Mouse (Mus musculus) myocyte (in vitro differentiated cells): Measurements from ENCODE around the gene Cmtm2b. TPM values are rescaled to one million over a fixed set of nuclear protein-coding genes. Genes with fewer than 3 reads are reported as not detected.

Experiments
- H3K27me3 ChIP-seq: one replicate; pipeline ENCODE4 v1.6.1; 2011; ENCODE audit not compliant: control insufficient read depth, insufficient read depth, insufficient read length
- H3K36me3 ChIP-seq: one replicate; pipeline ENCODE4 v1.6.1; 2011; ENCODE audit not compliant: control insufficient read depth, insufficient read depth
- H3K4me2 ChIP-seq: one replicate; pipeline ENCODE4 v1.6.1; 2011; ENCODE audit warnings: low read depth, control low read depth
- H3K4me3 ChIP-seq: one replicate; pipeline ENCODE4 v1.5.1; 2011; ENCODE audit warnings: mild to moderate bottlenecking, control low read depth, moderate library complexity
- H3K79me2 ChIP-seq: one replicate; pipeline ENCODE4 v1.6.1; 2011; ENCODE audit not compliant: control insufficient read depth, insufficient read depth
- H3ac ChIP-seq: one replicate; pipeline ENCODE4 v1.6.1; 2011; ENCODE audit not compliant: control insufficient read depth, insufficient read length
- CEBPB ChIP-seq: IDR thresholded peaks from 2 replicates; pipeline ENCODE4 v1.6.1; 2011; ENCODE audit warnings: mild to moderate bottlenecking, moderate library complexity; ENCODE audit not compliant: poor library complexity, insufficient read depth, severe bottlenecking
- E2F4 ChIP-seq: IDR thresholded peaks from one replicate; pipeline ENCODE4 v1.6.1; 2011; ENCODE audit warnings: mild to moderate bottlenecking, control low read depth, moderate library complexity; ENCODE audit not compliant: insufficient read depth
- MAX ChIP-seq: IDR thresholded peaks from one replicate; pipeline ENCODE4 v1.6.1; 2011; ENCODE audit warnings: low read depth, mild to moderate bottlenecking, control low read depth
- MYOD1 ChIP-seq, 3 experiments: IDR thresholded peaks; one replicate each; pipeline ENCODE4 v1.6.1; 2011; ENCODE audit warnings: control low read depth in 2 of 3, low read depth in 2 of 3, mild to moderate bottlenecking in 2 of 3, moderate library complexity in 1 of 3; ENCODE audit not compliant: insufficient read length in 2 of 3, control insufficient read depth in 1 of 3
- MYOG ChIP-seq, 3 experiments: IDR thresholded peaks; one replicate each; pipeline ENCODE4 v1.6.1; 2011; ENCODE audit warnings: control low read depth in 2 of 3, low read depth in 2 of 3, mild to moderate bottlenecking in 2 of 3; ENCODE audit not compliant: insufficient read length in 2 of 3, control insufficient read depth in 1 of 3, insufficient read depth in 1 of 3
- POLR2A ChIP-seq: IDR thresholded peaks from one replicate; pipeline ENCODE4 v1.6.1; 2011; ENCODE audit warnings: low read depth, mild to moderate bottlenecking, control low read depth, moderate library complexity; ENCODE audit not compliant: insufficient read length
- POLR2AphosphoS2 ChIP-seq: IDR thresholded peaks from one replicate; pipeline ENCODE4 v1.6.1; 2011; ENCODE audit warnings: low read depth, control low read depth; ENCODE audit not compliant: insufficient read length
- REST ChIP-seq: IDR thresholded peaks from one replicate; pipeline ENCODE4 v1.6.1; 2011; ENCODE audit warnings: mild to moderate bottlenecking, control low read depth, moderate library complexity; ENCODE audit not compliant: insufficient read depth, insufficient read length
- SRF ChIP-seq: IDR thresholded peaks from one replicate; pipeline ENCODE4 v1.6.1; 2011; ENCODE audit warnings: low read depth; ENCODE audit not compliant: control insufficient read depth, insufficient read length
- TCF12 ChIP-seq: IDR thresholded peaks from one replicate; pipeline ENCODE4 v1.6.1; 2011; ENCODE audit warnings: mild to moderate bottlenecking, control low read depth; ENCODE audit not compliant: poor library complexity, insufficient read depth, severe bottlenecking
- TCF3 ChIP-seq: IDR thresholded peaks from one replicate; pipeline ENCODE4 v1.6.1; 2011; ENCODE audit warnings: low read depth, control low read depth; ENCODE audit not compliant: insufficient read length
- USF1 ChIP-seq: IDR thresholded peaks from one replicate; pipeline ENCODE4 v1.6.1; 2011; ENCODE audit warnings: low read depth, mild to moderate bottlenecking, control low read depth, moderate library complexity
- polyA plus RNA-seq: library from polyadenylated mRNA; unstranded; fragments of >200 nt; fragmentation: generic; extraction: Trizol; gene quantifications from one replicate; pipeline ENCODE4 v1.2.1, GENCODE M21; 2012; ENCODE audit warnings: missing spikeins

Gene Cmtm2b
- polyA plus RNA-seq, 1 experiment: not detected

DNA sequence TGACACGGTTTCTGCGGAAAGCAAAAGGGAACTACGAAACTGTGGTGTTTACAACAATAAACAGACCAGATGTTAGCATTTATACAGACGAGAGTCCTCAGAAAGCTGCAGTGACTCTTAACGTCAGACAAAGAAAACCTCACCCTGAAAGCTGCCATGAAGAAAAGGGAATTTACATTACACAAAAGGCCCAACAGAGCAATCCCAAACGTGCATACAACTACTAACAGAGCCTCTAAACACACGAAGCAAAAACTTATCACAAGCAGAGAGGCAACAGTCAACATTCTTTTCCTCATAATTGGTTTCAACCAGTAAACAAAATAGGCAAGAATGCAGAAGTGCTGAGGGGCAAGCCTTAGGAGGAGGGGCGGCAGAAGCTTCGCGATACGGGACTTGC, 54.6 kb downstream of the Cmtm2b start:
- H3ac ChIP-seq: no peak overlapping the region
- H3K27me3 ChIP-seq: no peaks in the 10 kb centered on the region
- H3K4me3 ChIP-seq: no peak overlapping the region
- H3K36me3 ChIP-seq: no peaks in the 10 kb centered on the region
- H3K4me2 ChIP-seq: no peak overlapping the region
- no peaks in the 10 kb centered on the region for H3K79me2 ChIP-seq
- TF ChIP-seq TCF12 (no peak), E2F4 (no peak), CEBPB (no peak), POLR2A (no peak), SRF (no peak), POLR2AphosphoS2 (no peak), MYOG (IDR thresholded peaks at IDR 0.05; ENCODE audit: control insufficient read depth in 1 of 3, insufficient read depth in 1 of 3, insufficient read length in 2 of 3, low read depth in 2 of 3) (no peak), REST (no peak), TCF3 (no peak), MYOD1 (IDR thresholded peaks at IDR 0.05; ENCODE audit: control insufficient read depth in 1 of 3, insufficient read length in 2 of 3, low read depth in 2 of 3) (no peak), USF1 (no peak), MAX (no peak)

DNA sequence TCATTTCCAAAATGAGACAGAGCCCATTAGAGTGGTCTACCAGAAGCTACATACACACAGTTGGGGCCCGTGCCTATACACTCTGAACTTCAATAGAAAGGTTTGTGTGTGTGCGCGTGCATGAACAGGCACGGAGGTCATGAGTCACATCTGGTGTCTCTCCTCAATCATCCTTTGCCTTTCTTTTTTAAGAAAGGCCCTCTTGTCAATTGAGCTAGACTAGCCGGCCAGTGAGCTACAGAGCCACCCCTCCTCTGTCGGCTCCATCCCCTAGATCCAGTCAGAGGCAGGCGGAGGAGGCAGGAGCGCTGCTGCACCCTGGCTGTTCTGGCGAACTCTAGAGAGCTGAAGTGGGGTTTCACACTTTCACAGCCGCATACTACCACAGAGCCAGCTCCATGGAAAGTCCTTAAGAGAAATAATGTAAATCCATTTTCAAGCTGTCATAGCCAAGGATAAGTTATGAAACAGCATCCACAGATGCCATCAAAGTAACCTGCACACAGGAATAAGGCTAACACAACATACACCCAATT, 57.3 kb downstream of the Cmtm2b start:
- Histone ChIP-seq H3K4me2 (no peak overlapping the region), H3K27me3 (no peaks in the 10 kb centered on the region), H3K79me2 (peaks cover 5% of the 10 kb centered on the region), H3ac (no peak overlapping the region), H3K4me3 (no peak overlapping the region), H3K36me3 (no peaks in the 10 kb centered on the region)
- TF ChIP-seq MYOD1 (IDR thresholded peaks at IDR 0.05; ENCODE audit: control insufficient read depth in 1 of 3, insufficient read length in 2 of 3, low read depth in 2 of 3): no peak
- no peak for TF ChIP-seq POLR2AphosphoS2
- no peak for TF ChIP-seq REST
- no peak for TF ChIP-seq USF1
- TF ChIP-seq POLR2A: no peak
- no peak for TF ChIP-seq TCF3
- no peak for TF ChIP-seq TCF12
- no peak for TF ChIP-seq E2F4
- no peak for TF ChIP-seq MAX
- no peak for TF ChIP-seq CEBPB
- TF ChIP-seq MYOG (IDR thresholded peaks at IDR 0.05; ENCODE audit: control insufficient read depth in 1 of 3, insufficient read depth in 1 of 3, insufficient read length in 2 of 3, low read depth in 2 of 3): no peak
- TF ChIP-seq SRF: no peak

DNA sequence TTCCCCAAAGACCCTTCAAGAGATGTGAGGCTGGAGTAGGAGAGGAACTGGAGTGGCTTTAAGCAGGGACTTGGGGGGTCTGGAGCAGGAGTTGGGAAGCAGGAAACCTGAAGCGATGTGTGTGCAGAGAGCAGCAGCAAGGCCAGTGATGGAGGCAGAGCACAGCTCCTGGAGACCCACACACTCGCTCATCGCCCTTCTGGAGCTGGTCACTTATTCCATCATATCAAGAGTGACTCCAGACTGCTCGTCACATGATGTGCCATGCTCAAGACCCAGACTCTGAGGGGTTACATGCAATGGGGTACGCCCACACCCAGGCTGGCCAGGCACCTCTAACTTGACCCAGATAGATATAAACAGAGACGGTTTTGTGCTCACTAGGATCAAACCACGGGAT, 58.2 kb downstream of the Cmtm2b start:
- no peaks in the 10 kb centered on the region for H3K36me3 ChIP-seq
- H3ac ChIP-seq: no peak overlapping the region
- no peaks in the 10 kb centered on the region for H3K27me3 ChIP-seq
- TF ChIP-seq REST (no peak), MAX (no peak), USF1 (no peak), E2F4 (no peak), CEBPB (no peak), POLR2A (no peak), SRF (no peak), MYOG (IDR thresholded peaks at IDR 0.05; ENCODE audit: control insufficient read depth in 1 of 3, insufficient read depth in 1 of 3, insufficient read length in 2 of 3, low read depth in 2 of 3) (no peak), TCF3 (no peak)
- H3K79me2 ChIP-seq: peaks cover 5% of the 10 kb centered on the region
- H3K4me3 ChIP-seq: no peak overlapping the region
- no peak overlapping the region for H3K4me2 ChIP-seq

Other genes with a start within 250 kb of the Cmtm2b start
- gene Cdh5, start 220.6 kb upstream of the Cmtm2b start, polyA plus RNA-seq: 0.11 TPM
- 0.34 TPM for gene Bean1, start 151.8 kb upstream of the Cmtm2b start, polyA plus RNA-seq
- 10.3 TPM for gene Tk2, start 73.7 kb upstream of the Cmtm2b start, polyA plus RNA-seq
- gene Cklf, start 71.4 kb upstream of the Cmtm2b start, polyA plus RNA-seq: 12.2 TPM
- not detected for gene Cmtm2a, start 29.0 kb upstream of the Cmtm2b start, polyA plus RNA-seq
- not detected for gene Gm45711, start 12.1 kb upstream of the Cmtm2b start, polyA plus RNA-seq
- not detected for gene Cmtm1, start 12.1 kb upstream of the Cmtm2b start, polyA plus RNA-seq
- gene Gm11020, start 663 bp upstream of the Cmtm2b start, polyA plus RNA-seq: not detected
- gene Cmtm3, start 17.2 kb downstream of the Cmtm2b start, polyA plus RNA-seq: 28.6 TPM
- 5.5 TPM for gene Cmtm4, start 73.6 kb downstream of the Cmtm2b start, polyA plus RNA-seq
- 45.0 TPM for gene Dync1li2, start 120.8 kb downstream of the Cmtm2b start, polyA plus RNA-seq
- not detected for gene Terb1, start 187.7 kb downstream of the Cmtm2b start, polyA plus RNA-seq
- gene Nae1, start 212.4 kb downstream of the Cmtm2b start, polyA plus RNA-seq: 15.4 TPM
- gene Car7, start 212.5 kb downstream of the Cmtm2b start, polyA plus RNA-seq: 0.64 TPM